Mouse (Mus musculus) midbrain, embryonic 15.5 days (tissue): ENCODE results near the gene Crtc1. TPM values are rescaled to one million over a fixed set of nuclear protein-coding genes. Genes with fewer than 3 reads are reported as not detected.
A peak's percentile ranks its signal among the peaks of the same experiment; 100 is the strongest.

Experiments
- ATAC-seq: fragments of 200-750 bp; cut with Nextera tagmentation; replicated peaks from 2 replicates; pipeline ENCODE4 v1.8.0; 2017; ENCODE audit warnings: moderate TSS enrichment
- H3K27ac ChIP-seq: fragments of 300-500 bp; sonication (generic); 2 replicates; pipeline ENCODE4 v1.5.1; 2015; ENCODE audit warnings: mild to moderate bottlenecking, inconsistent platforms
- H3K27me3 ChIP-seq: fragments of 300-500 bp; sonication (generic); replicated peaks from 2 replicates; pipeline ENCODE4 v1.6.1; 2015; ENCODE audit warnings: inconsistent platforms
- H3K36me3 ChIP-seq: fragments of 300-500 bp; sonication (generic); replicated peaks from 2 replicates; pipeline ENCODE4 v1.6.1; 2015; ENCODE audit warnings: inconsistent platforms
- H3K4me1 ChIP-seq: fragments of 300-500 bp; sonication (generic); 2 replicates; pipeline ENCODE4 v1.6.1; 2015; ENCODE audit warnings: inconsistent platforms
- H3K4me2 ChIP-seq: fragments of 300-500 bp; sonication (generic); 2 replicates; pipeline ENCODE4 v1.6.1; 2015; ENCODE audit warnings: inconsistent platforms, mild to moderate bottlenecking, moderate library complexity
- H3K4me3 ChIP-seq: fragments of 300-500 bp; sonication (generic); 2 replicates; pipeline ENCODE4 v1.5.1; 2015; ENCODE audit warnings: mild to moderate bottlenecking, inconsistent platforms
- H3K9ac ChIP-seq: fragments of 300-500 bp; sonication (generic); 2 replicates; pipeline ENCODE4 v1.6.1; 2015; ENCODE audit warnings: mild to moderate bottlenecking, inconsistent platforms
- H3K9me3 ChIP-seq: fragments of 300-500 bp; sonication (generic); 2 replicates; pipeline ENCODE4 v1.6.1; 2016; ENCODE audit warnings: inconsistent platforms
- WGBS: fragments of 180-500 bp; shearing (Covaris S2); methylation state at CpG from one replicate; pipeline ENCODE4 v1.1.7; 2015; ENCODE audit warnings: mixed read lengths; 5-methylcytosine and 5-hydroxymethylcytosine counted together
- polyA plus RNA-seq: library from polyadenylated mRNA; unstranded; fragments of >200 nt; fragmentation: Nextera tagmentation; extraction: Ambion mirVana; gene quantifications from 2 replicates; pipeline ENCODE4 v1.2.1, GENCODE M21; 2015

The Crtc1 gene
- polyA plus RNA-seq, 1 experiment from 2014 or later = 58.7 TPM

- Histone ChIP-seq H3K27me3 (no peaks in the 10 kb centered on the region), H3K4me2 (peak overlapping the region; percentile 97), H3K36me3 (no peaks in the 10 kb centered on the region), H3K9ac (peak overlapping the region; percentile 91), H3K4me3 (peak overlapping the region; percentile 96), H3K4me1 (peaks cover 51% of the 10 kb centered on the region), H3K9me3 (no peaks in the 10 kb centered on the region), H3K27ac (no peak overlapping the region)
- ATAC-seq = no peak
- WGBS = 38% methylated on average over 3 of the region's 3 CpGs
Observed at GRCm38 (mm10) chr8:70352000-70352384, 87.4 kb downstream of the Crtc1 start.

- no peaks in the 10 kb centered on the region for H3K27me3 ChIP-seq
- ATAC-seq = no peak
- peak overlapping the region; percentile 96 for H3K4me3 ChIP-seq
- no peaks in the 10 kb centered on the region for H3K9me3 ChIP-seq
- 58% methylated on average over 15 of the region's 15 CpGs for WGBS
- peak overlapping the region; percentile 91 for H3K9ac ChIP-seq
- no peak overlapping the region for H3K27ac ChIP-seq
- H3K36me3 ChIP-seq = no peaks in the 10 kb centered on the region
- H3K4me2 ChIP-seq = peak overlapping the region; percentile 97
- H3K4me1 ChIP-seq = peaks cover 51% of the 10 kb centered on the region
Observed at GRCm38 (mm10) chr8:70351035-70351999, 88.1 kb downstream of the Crtc1 start.

- Histone ChIP-seq H3K36me3 (peaks cover 3% of the 10 kb centered on the region; the same call in 1 of the 2 replicates), H3K4me3 (no peak overlapping the region), H3K4me1 (peaks cover 42% of the 10 kb centered on the region), H3K27me3 (no peaks in the 10 kb centered on the region), H3K4me2 (no peak overlapping the region), H3K9ac (no peak overlapping the region), H3K9me3 (no peaks in the 10 kb centered on the region), H3K27ac (no peak overlapping the region)
- no peak for ATAC-seq
- 74% methylated on average over 1 of the region's 1 CpGs for WGBS
Observed at GRCm38 (mm10) chr8:70347860-70348420, 91.4 kb downstream of the Crtc1 start.

GRCm38 (mm10) chr8:70347443-70347842 is 91.9 kb downstream of the Crtc1 start:
- H3K36me3 ChIP-seq = peaks cover 5% of the 10 kb centered on the region; the same call in 1 of the 2 replicates
- H3K9ac ChIP-seq = no peak overlapping the region
- 89% methylated on average over 4 of the region's 4 CpGs for WGBS
- H3K9me3 ChIP-seq = no peaks in the 10 kb centered on the region
- H3K4me2 ChIP-seq = no peak overlapping the region
- no peak overlapping the region for H3K4me3 ChIP-seq
- peaks cover 42% of the 10 kb centered on the region for H3K4me1 ChIP-seq
- no peaks in the 10 kb centered on the region for H3K27me3 ChIP-seq
- no peak for ATAC-seq
- no peak overlapping the region for H3K27ac ChIP-seq

GRCm38 (mm10) chr8:70344279-70344678 is 95.1 kb downstream of the Crtc1 start:
- no peaks in the 10 kb centered on the region for H3K27me3 ChIP-seq
- H3K9ac ChIP-seq = no peak overlapping the region
- H3K9me3 ChIP-seq = no peaks in the 10 kb centered on the region
- no peak overlapping the region for H3K27ac ChIP-seq
- no peak overlapping the region for H3K4me2 ChIP-seq
- H3K4me1 ChIP-seq = peaks cover 11% of the 10 kb centered on the region
- peaks cover 18% of the 10 kb centered on the region; the same call in 1 of the 2 replicates for H3K36me3 ChIP-seq
- no peak overlapping the region for H3K4me3 ChIP-seq
- WGBS = 90% methylated on average over 2 of the region's 2 CpGs
- ATAC-seq = no peak

- ATAC-seq = peak; percentile 46
- H3K4me1 ChIP-seq = peaks cover 5% of the 10 kb centered on the region; the same call in 1 of the 2 replicates
- H3K9me3 ChIP-seq = no peaks in the 10 kb centered on the region
- no peaks in the 10 kb centered on the region for H3K27me3 ChIP-seq
- no peak overlapping the region for H3K4me3 ChIP-seq
- H3K9ac ChIP-seq = no peak overlapping the region
- 64% methylated on average over 6 of the region's 6 CpGs for WGBS
- no peak overlapping the region for H3K4me2 ChIP-seq
- no peak overlapping the region for H3K27ac ChIP-seq
- peaks cover 23% of the 10 kb centered on the region; the same call in 1 of the 2 replicates for H3K36me3 ChIP-seq
Observed at GRCm38 (mm10) chr8:70343696-70344095, 95.7 kb downstream of the Crtc1 start.

GRCm38 (mm10) chr8:70343076-70343475 is 96.3 kb downstream of the Crtc1 start:
- H3K9me3 ChIP-seq = no peaks in the 10 kb centered on the region
- H3K27ac ChIP-seq = no peak overlapping the region
- 94% methylated on average over 7 of the region's 7 CpGs for WGBS
- H3K4me3 ChIP-seq = no peak overlapping the region
- ATAC-seq = no peak
- peaks cover 3% of the 10 kb centered on the region; the same call in 1 of the 2 replicates for H3K4me1 ChIP-seq
- no peak overlapping the region for H3K9ac ChIP-seq
- no peaks in the 10 kb centered on the region for H3K27me3 ChIP-seq
- H3K36me3 ChIP-seq = peaks cover 30% of the 10 kb centered on the region
- H3K4me2 ChIP-seq = no peak overlapping the region

- Histone ChIP-seq H3K9ac (no peak overlapping the region), H3K27me3 (no peaks in the 10 kb centered on the region), H3K4me1 (no peaks in the 10 kb centered on the region), H3K27ac (no peak overlapping the region), H3K4me2 (no peak overlapping the region), H3K36me3 (peaks cover 40% of the 10 kb centered on the region), H3K9me3 (no peaks in the 10 kb centered on the region), H3K4me3 (no peak overlapping the region)
- no peak for ATAC-seq
- 86% methylated on average over 14 of the region's 14 CpGs for WGBS
Observed at GRCm38 (mm10) chr8:70342007-70342406, 97.4 kb downstream of the Crtc1 start.

GRCm38 (mm10) chr8:70340659-70341058 is 98.7 kb downstream of the Crtc1 start:
- no peak overlapping the region for H3K4me2 ChIP-seq
- H3K9me3 ChIP-seq = no peaks in the 10 kb centered on the region
- no peak overlapping the region for H3K27ac ChIP-seq
- WGBS = 93% methylated on average over 7 of the region's 7 CpGs
- no peak overlapping the region for H3K9ac ChIP-seq
- ATAC-seq = no peak
- H3K36me3 ChIP-seq = peaks cover 53% of the 10 kb centered on the region
- H3K4me3 ChIP-seq = no peak overlapping the region
- no peaks in the 10 kb centered on the region for H3K4me1 ChIP-seq
- H3K27me3 ChIP-seq = no peaks in the 10 kb centered on the region

GRCm38 (mm10) chr8:70338931-70339330 is 100.4 kb downstream of the Crtc1 start:
- Histone ChIP-seq H3K27ac (no peak overlapping the region), H3K4me3 (no peak overlapping the region), H3K4me1 (no peaks in the 10 kb centered on the region), H3K9me3 (no peaks in the 10 kb centered on the region), H3K9ac (no peak overlapping the region), H3K27me3 (no peaks in the 10 kb centered on the region), H3K36me3 (peaks cover 69% of the 10 kb centered on the region), H3K4me2 (no peak overlapping the region)
- no peak for ATAC-seq
- 90% methylated on average over 7 of the region's 7 CpGs for WGBS

GRCm38 (mm10) chr8:70332878-70333202 is 106.5 kb downstream of the Crtc1 start:
- H3K4me2 ChIP-seq = no peak overlapping the region
- peaks cover 57% of the 10 kb centered on the region for H3K36me3 ChIP-seq
- WGBS = 98% methylated on average over 6 of the region's 6 CpGs
- H3K9me3 ChIP-seq = no peaks in the 10 kb centered on the region
- peaks cover 24% of the 10 kb centered on the region for H3K4me1 ChIP-seq
- no peaks in the 10 kb centered on the region for H3K27me3 ChIP-seq
- no peak overlapping the region for H3K27ac ChIP-seq
- ATAC-seq = peak; percentile 7
- H3K9ac ChIP-seq = no peak overlapping the region
- H3K4me3 ChIP-seq = no peak overlapping the region
